Mouse (Mus musculus): Measurements from ENCODE around the gene Nek10.

GRCm38 (mm10) chr14:14893932-14894652 lies 90.9 kb downstream of the Nek10 start:
- TF ChIP-seq TCF12 (IDR thresholded peaks at IDR 0.05; ENCODE audit: low read depth, low read length) (no peak), CTCF (conservative IDR thresholded peaks at IDR 0.05 in 1 of 2, IDR thresholded peaks at IDR 0.05 in 1 of 2; ENCODE audit: low read depth in 2 of 2, low read length in 2 of 2) (no peak), MXI1 (IDR thresholded peaks at IDR 0.05; ENCODE audit: low read depth, low read length) (no peak), GABPA (IDR thresholded peaks at IDR 0.05; ENCODE audit: insufficient replicate concordance, low read depth, low read length) (no peak), SMC3 (IDR thresholded peaks at IDR 0.05; ENCODE audit: low read depth, low read length) (no peak)
